Mouse (Mus musculus) Muller cell, postnatal 12 days (primary cell): ENCODE data around the gene Psma7.

ENCODE experiments used
- DNase-seq: peaks from one replicate; pipeline ENCODE4 v3.0.0-alpha.2; 2015; ENCODE audit errors: inconsistent ontology term

The Psma7 gene

DNA sequence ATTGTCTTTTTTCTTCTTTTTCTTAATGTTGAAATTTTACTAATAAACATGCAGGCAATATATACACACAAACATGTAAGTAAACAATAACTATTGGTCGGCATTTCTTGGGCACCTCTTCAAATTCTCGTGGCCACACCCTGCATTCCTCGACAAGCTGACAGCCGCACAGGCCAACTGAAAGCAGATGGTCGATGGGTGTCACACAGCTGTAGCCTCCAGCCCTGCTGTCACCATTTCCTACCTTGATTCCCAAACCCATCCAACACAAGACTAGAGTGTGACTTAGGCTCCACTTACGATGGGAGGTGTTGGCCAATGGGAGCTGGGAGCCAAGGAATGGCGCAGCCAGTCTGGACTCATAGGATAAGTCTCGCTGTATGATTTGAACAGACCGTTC, 40.6 kb downstream of the Psma7 start:
- no peak for DNase-seq

DNA sequence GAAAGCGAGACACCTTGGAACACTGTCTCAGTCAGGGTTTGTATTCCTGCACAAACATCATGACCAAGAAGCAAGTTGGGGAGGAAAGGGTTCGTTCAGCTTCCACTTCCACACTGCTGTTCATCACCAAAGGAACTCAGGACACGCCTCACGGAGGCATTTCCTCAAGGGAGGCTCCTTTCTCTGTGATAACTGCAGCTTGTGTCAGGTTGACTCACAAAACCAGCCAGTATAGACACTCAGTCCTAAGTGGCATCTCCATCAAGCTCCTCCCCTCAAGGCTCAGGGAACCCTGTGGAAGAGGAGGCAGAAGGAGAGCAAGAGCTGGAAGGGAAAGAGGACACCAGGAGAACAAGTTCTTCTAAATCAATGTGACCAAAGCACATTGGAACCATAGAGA, 43.8 kb downstream of the Psma7 start:
- DNase-seq: no peak

DNA sequence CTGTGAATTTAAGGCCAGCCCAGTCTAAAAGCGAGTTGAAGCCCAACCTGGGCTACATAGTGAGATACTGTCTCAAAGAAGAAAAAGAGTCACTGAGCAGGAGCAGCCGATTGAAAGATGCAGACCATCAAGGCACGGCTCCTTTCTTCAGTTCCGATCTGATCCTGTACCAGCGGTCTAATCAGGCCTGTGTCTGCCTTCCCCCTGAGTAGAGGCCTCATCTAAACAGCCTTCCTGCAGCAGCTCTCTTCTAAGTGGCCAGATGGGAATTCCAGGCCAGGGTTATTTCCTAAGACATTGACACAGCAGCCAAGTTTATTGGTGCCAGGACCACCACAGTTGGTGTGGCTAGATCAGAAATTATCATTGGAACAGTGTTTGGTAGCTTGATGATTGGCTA, 49.2 kb downstream of the Psma7 start:
- DNase-seq: no peak

DNA sequence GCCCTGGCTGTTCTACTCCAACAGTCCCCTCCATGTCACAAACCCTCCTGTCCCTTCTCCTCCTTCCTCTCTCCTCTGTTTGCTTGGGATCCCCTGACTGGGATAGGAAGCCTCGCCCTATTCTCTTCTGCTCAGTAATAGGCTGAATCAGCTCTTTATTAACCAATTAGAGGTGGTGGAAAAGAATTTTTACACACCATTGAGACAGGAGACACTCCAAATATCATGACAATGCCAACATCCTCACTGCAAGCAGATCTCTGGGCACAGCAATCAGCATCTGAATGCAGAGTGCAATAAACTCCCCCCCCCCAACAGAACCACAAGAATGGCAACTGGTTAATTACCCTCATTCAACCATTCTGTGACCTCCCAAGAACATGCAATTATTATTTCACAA, 53.1 kb downstream of the Psma7 start:
- DNase-seq: peak; percentile 50

DNA sequence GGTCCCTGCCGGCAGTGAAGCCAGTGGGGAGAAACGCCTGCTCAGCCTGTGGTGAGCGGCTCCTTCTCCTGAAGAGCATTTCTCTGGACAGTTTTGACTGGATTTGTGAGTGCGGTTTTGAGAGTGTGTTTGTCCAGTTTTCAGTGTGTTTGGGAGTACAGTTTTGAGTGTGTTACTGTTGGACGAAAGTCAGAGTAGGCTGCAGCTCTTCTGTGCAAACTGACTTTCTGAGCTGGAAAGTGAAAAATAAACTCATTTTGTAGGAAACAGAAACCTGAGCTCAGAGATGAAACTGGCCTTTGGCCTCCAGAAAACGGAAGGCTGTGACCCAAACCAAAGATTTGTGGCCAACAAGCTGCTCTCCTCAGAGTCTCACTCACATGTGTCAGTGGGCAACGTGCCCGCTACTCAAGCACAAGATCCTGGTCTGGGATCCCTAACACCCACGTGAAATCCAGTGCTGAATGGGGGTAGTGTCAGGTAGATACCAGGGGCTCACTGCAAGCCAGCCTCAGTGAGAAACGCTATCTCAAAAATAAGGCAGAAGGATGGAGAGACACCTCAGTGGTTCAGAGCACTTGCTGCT, 55.7 kb downstream of the Psma7 start:
- DNase-seq: no peak
